8 mouse cellular contexts compared by ENCODE assay signal in genomic region chr1:37299540-37300491, GRCm38 (mm10). TPM values are rescaled to one million over a fixed set of nuclear protein-coding genes. Genes with fewer than 3 reads are reported as not detected.
DNase-seq lines count a peak whose midpoint lies in the region; ATAC-seq and TF ChIP-seq lines count a peak whose summit lies in the region.

Inpp4a (plus strand) TSS chr1:37299865.

- no peak for TF ChIP-seq CTCF in gastrocnemius, adult 2 months (IDR thresholded peaks at IDR 0.05)
- TF ChIP-seq CTCF in hindbrain, postnatal 0 days (IDR thresholded peaks at IDR 0.05; ENCODE audit: low read depth) = no peak
- no peak for TF ChIP-seq CTCF in left cerebral cortex, adult 2 months (IDR thresholded peaks at IDR 0.05)

- no peaks in the 10 kb centered on the region for H3K36me3 ChIP-seq in hindbrain, postnatal 0 days (ENCODE audit: insufficient read depth, low read length)

- intact Hi-C loops in gastrocnemius, adult 2 months (cut with DNase I) = loop anchor here (5.0 kb wide), 1 partner anchor 47 kb away; no protein-coding TSS in a partner anchor
- intact Hi-C loops in left cerebral cortex, adult 2 months (cut with DNase I) = loop anchor here (5.0 kb wide), 2 partner anchors 37 to 52 kb away; no protein-coding TSS in a partner anchor

- peak; percentile 74 for ATAC-seq in common myeloid progenitor, adult 5-6 weeks (replicated peaks; ENCODE audit: low read depth, poor library complexity, severe bottlenecking)
- ATAC-seq in hindbrain, postnatal 0 days = peak; percentile 96
- ATAC-seq in megakaryocyte, adult 5-6 weeks (ENCODE audit: poor library complexity, severe bottlenecking) = peak; percentile 79

- under 1% methylated on average over 75 of the region's 77 CpGs for WGBS in hindbrain, postnatal 0 days

- peak within 1 kb of the TSS; percentile 86 for H3K4me3 ChIP-seq in gastrocnemius, adult 2 months
- peak within 1 kb of the TSS; percentile 97 for H3K4me3 ChIP-seq in hindbrain, postnatal 0 days (ENCODE audit: low read length)
- H3K4me3 ChIP-seq in left cerebral cortex, adult 2 months = peak within 1 kb of the TSS; percentile 92

- H3K4me1 ChIP-seq in hindbrain, postnatal 0 days (ENCODE audit: insufficient read depth, low read length) = peaks cover 10% of the 10 kb centered on the region; the same call in 1 of the 2 replicates

- H3K9ac ChIP-seq in hindbrain, postnatal 0 days (replicated peaks; ENCODE audit: low read length) = peak within 1 kb of the TSS; percentile 92

- H3K27ac ChIP-seq in gastrocnemius, adult 2 months = peak within 1 kb of the TSS; percentile 93
- H3K27ac ChIP-seq in hindbrain, postnatal 0 days = peak within 1 kb of the TSS; percentile 78
- peak within 1 kb of the TSS; percentile 93 for H3K27ac ChIP-seq in left cerebral cortex, adult 2 months

- no peaks in the 10 kb centered on the region for H3K9me3 ChIP-seq in hindbrain, postnatal 0 days (ENCODE audit: low read length)

- H3K4me2 ChIP-seq in hindbrain, postnatal 0 days (ENCODE audit: low read depth, low read length) = peak within 1 kb of the TSS; percentile 70

- DNase-seq in ZHBTc4 (ENCODE audit: low read depth, low spot score) = peak; percentile 96
- peak; percentile 97 for DNase-seq in gastrocnemius, adult 2 months
- peak; percentile 96 for DNase-seq in hindbrain, postnatal 0 days (ENCODE audit: low spot score)
- peak; percentile 92 to 93 for DNase-seq in left cerebral cortex, adult 2 months (ENCODE audit: extremely low spot score in 1 of 2, low spot score in 2 of 2)
- peak; percentile 88 to 90 for DNase-seq in right cerebral cortex, adult 2 months (ENCODE audit: low spot score in 2 of 2)
- DNase-seq in urinary bladder, postnatal 14 days (ENCODE audit: low spot score) = peak; percentile 96

- no peaks in the 10 kb centered on the region for H3K27me3 ChIP-seq in hindbrain, postnatal 0 days (ENCODE audit: insufficient read depth, low read length)

RNA-seq across cellular contexts. Expression of gene Inpp4a, which starts in this region (rescaled TPM):
- 5.5 and 6.9 TPM in 2 replicates for total RNA-seq in common myeloid progenitor, adult 5-6 weeks (2017)
- 10 to 100 TPM; 18.0 to 19.5 TPM for total RNA-seq in gastrocnemius, adult 2 months (2021)
- 45.3 and 53.6 TPM in 2 replicates for total RNA-seq in hindbrain, postnatal 0 days (2014; rRNA removed)
- polyA plus RNA-seq in hindbrain, postnatal 0 days (2015; fragmentation: Nextera tagmentation; extraction: Ambion mirVana) = 82.5 and 83.7 TPM in 2 replicates
- 100 to 1,000 TPM; 214 to 217 TPM for total RNA-seq in left cerebral cortex, adult 2 months (2021)
- 44.0 and 44.2 TPM in 2 replicates for total RNA-seq in megakaryocyte, adult 5-6 weeks (2015)
- 23.2 and 36.3 TPM in 2 replicates for total RNA-seq in megakaryocyte, adult 5-6 weeks (2017)

Comparison
In these comparisons a context has a peak if more than half of its experiments do, and no peak if none do; other contexts are left out.
1. Peak in every context shown above with its lines: DNase-seq, ATAC-seq, H3K4me3 ChIP-seq and H3K27ac ChIP-seq.